Mouse (Mus musculus) kidney, embryonic 15.5 days (tissue): ENCODE results near the gene Adam17. TPM values are rescaled to one million over a fixed set of nuclear protein-coding genes. Genes with fewer than 3 reads are reported as not detected.
A peak's percentile ranks its signal among the peaks of the same experiment; 100 is the strongest.

Source experiments
- ATAC-seq: fragments of 200-750 bp; cut with Nextera tagmentation; replicated peaks from 2 replicates; pipeline ENCODE4 v1.8.0; 2017; ENCODE audit warnings: moderate TSS enrichment; ENCODE audit not compliant: low FRiP score
- H3K27ac ChIP-seq: fragments of 300-500 bp; sonication (generic); 2 replicates; pipeline ENCODE4 v1.5.1; 2015; ENCODE audit warnings: mild to moderate bottlenecking, inconsistent platforms
- H3K27me3 ChIP-seq: fragments of 300-500 bp; sonication (generic); 2 replicates; pipeline ENCODE4 v1.6.1; 2015; ENCODE audit warnings: inconsistent platforms
- H3K36me3 ChIP-seq: fragments of 300-500 bp; sonication (generic); 2 replicates; pipeline ENCODE4 v1.6.1; 2015; ENCODE audit warnings: inconsistent platforms
- H3K4me1 ChIP-seq: fragments of 300-500 bp; sonication (generic); 2 replicates; pipeline ENCODE4 v1.6.1; 2015; ENCODE audit warnings: inconsistent platforms
- H3K4me2 ChIP-seq: fragments of 300-500 bp; sonication (generic); 2 replicates; pipeline ENCODE4 v1.6.1; 2015; ENCODE audit warnings: moderate library complexity, mild to moderate bottlenecking, inconsistent platforms
- H3K4me3 ChIP-seq: fragments of 300-500 bp; sonication (generic); replicated peaks from 2 replicates; pipeline ENCODE4 v1.5.1; 2015; ENCODE audit warnings: mild to moderate bottlenecking, inconsistent platforms
- H3K9ac ChIP-seq: fragments of 300-500 bp; sonication (generic); 2 replicates; pipeline ENCODE4 v1.6.1; 2015; ENCODE audit warnings: mild to moderate bottlenecking, inconsistent platforms
- H3K9me3 ChIP-seq: fragments of 300-500 bp; sonication (generic); replicated peaks from 2 replicates; pipeline ENCODE4 v1.6.1; 2016; ENCODE audit warnings: inconsistent platforms
- WGBS: fragments of 180-500 bp; shearing (Covaris S2); methylation state at CpG from one replicate; pipeline ENCODE4 v1.1.7; 2015; ENCODE audit warnings: mixed read lengths; 5-methylcytosine and 5-hydroxymethylcytosine counted together
- polyA plus RNA-seq: library from polyadenylated mRNA; unstranded; fragments of >200 nt; fragmentation: Nextera tagmentation; extraction: Ambion mirVana; gene quantifications from 2 replicates; pipeline ENCODE4 v1.2.1, GENCODE M21; 2015

The Adam17 gene
- polyA plus RNA-seq, 1 experiment from 2014 or later = 44.9 TPM

GRCm38 (mm10) chr12:21321170-21321569, 52.3 kb downstream of the Adam17 start:
- 83% methylated on average over 9 of the region's 9 CpGs for WGBS
- H3K27me3 ChIP-seq = no peaks in the 10 kb centered on the region
- peaks cover 65% of the 10 kb centered on the region for H3K36me3 ChIP-seq
- H3K9ac ChIP-seq = no peak overlapping the region
- peaks cover 15% of the 10 kb centered on the region for H3K4me1 ChIP-seq
- no peak overlapping the region for H3K4me2 ChIP-seq
- no peak overlapping the region for H3K27ac ChIP-seq
- no peaks in the 10 kb centered on the region for H3K9me3 ChIP-seq
- H3K4me3 ChIP-seq = no peak overlapping the region
- ATAC-seq = no peak

GRCm38 (mm10) chr12:21320317-21320716, 53.1 kb downstream of the Adam17 start:
- no peak for ATAC-seq
- Histone ChIP-seq H3K36me3 (peaks cover 56% of the 10 kb centered on the region), H3K27ac (no peak overlapping the region)

GRCm38 (mm10) chr12:21318143-21318895, 55.1 kb downstream of the Adam17 start:
- H3K9ac ChIP-seq = no peak overlapping the region
- peaks cover 59% of the 10 kb centered on the region for H3K36me3 ChIP-seq
- H3K4me2 ChIP-seq = no peak overlapping the region
- H3K27me3 ChIP-seq = no peaks in the 10 kb centered on the region
- no peak overlapping the region for H3K4me3 ChIP-seq
- H3K4me1 ChIP-seq = peaks cover 18% of the 10 kb centered on the region
- no peak overlapping the region for H3K27ac ChIP-seq
- 69% methylated on average over 12 of the region's 12 CpGs for WGBS
- H3K9me3 ChIP-seq = no peaks in the 10 kb centered on the region
- no peak for ATAC-seq

More at GRCm38 (mm10) chr12:21320317-21320716, 53.1 kb downstream of the Adam17 start:
- Histone ChIP-seq H3K27me3 (no peaks in the 10 kb centered on the region), H3K9ac (no peak overlapping the region), H3K4me3 (no peak overlapping the region), H3K4me1 (peaks cover 18% of the 10 kb centered on the region), H3K4me2 (no peak overlapping the region), H3K9me3 (no peaks in the 10 kb centered on the region)
- 86% methylated on average over 4 of the region's 4 CpGs for WGBS

GRCm38 (mm10) chr12:21316869-21317265, 56.6 kb downstream of the Adam17 start:
- peak overlapping the region; percentile 79 for H3K9ac ChIP-seq

GRCm38 (mm10) chr12:21315923-21316868, 57.2 kb downstream of the Adam17 start, which contains the start of gene Iah1:
Iah1 (plus strand) TSS chr12:21316389.
- Histone ChIP-seq H3K36me3 (peaks cover 60% of the 10 kb centered on the region), H3K4me2 (peak within 1 kb of the TSS; percentile 64), H3K9ac (peak within 1 kb of the TSS; percentile 79), H3K4me1 (peaks cover 18% of the 10 kb centered on the region), H3K9me3 (no peaks in the 10 kb centered on the region), H3K27me3 (no peaks in the 10 kb centered on the region), H3K27ac (peak within 1 kb of the TSS; percentile 89), H3K4me3 (peak within 1 kb of the TSS; percentile 80)
- ATAC-seq = peak; percentile 95
- 2% methylated on average over 57 of the region's 59 CpGs for WGBS

More at GRCm38 (mm10) chr12:21316869-21317265, 56.6 kb downstream of the Adam17 start:
- H3K27me3 ChIP-seq = no peaks in the 10 kb centered on the region
- peak overlapping the region; percentile 89 for H3K27ac ChIP-seq
- peak overlapping the region; percentile 80 for H3K4me3 ChIP-seq
- H3K36me3 ChIP-seq = peaks cover 58% of the 10 kb centered on the region
- peak overlapping the region; percentile 64 for H3K4me2 ChIP-seq
- peaks cover 18% of the 10 kb centered on the region for H3K4me1 ChIP-seq
- ATAC-seq = no peak
- H3K9me3 ChIP-seq = no peaks in the 10 kb centered on the region
- WGBS = 38% methylated on average over 7 of the region's 7 CpGs

GRCm38 (mm10) chr12:21312201-21312600, 61.2 kb downstream of the Adam17 start:
- Histone ChIP-seq H3K4me3 (no peak overlapping the region), H3K27me3 (no peaks in the 10 kb centered on the region), H3K4me2 (no peak overlapping the region), H3K9me3 (no peaks in the 10 kb centered on the region), H3K27ac (no peak overlapping the region), H3K36me3 (peaks cover 80% of the 10 kb centered on the region), H3K9ac (no peak overlapping the region), H3K4me1 (peaks cover 7% of the 10 kb centered on the region)
- no peak for ATAC-seq
- 72% methylated on average over 5 of the region's 5 CpGs for WGBS

- Histone ChIP-seq H3K9ac (no peak overlapping the region), H3K4me3 (no peak overlapping the region), H3K4me2 (no peak overlapping the region), H3K27me3 (no peaks in the 10 kb centered on the region), H3K4me1 (no peaks in the 10 kb centered on the region), H3K27ac (no peak overlapping the region), H3K9me3 (no peaks in the 10 kb centered on the region), H3K36me3 (peaks cover 97% of the 10 kb centered on the region)
- WGBS = 69% methylated on average over 4 of the region's 4 CpGs
- no peak for ATAC-seq
These were observed 66.7 kb downstream of the Adam17 start for GRCm38 (mm10) chr12:21306721-21307120.

- no peak overlapping the region for H3K27ac ChIP-seq
- 93% methylated on average over 4 of the region's 4 CpGs for WGBS
- no peak overlapping the region for H3K4me3 ChIP-seq
- no peak overlapping the region for H3K4me2 ChIP-seq
- H3K9me3 ChIP-seq = no peaks in the 10 kb centered on the region
- no peaks in the 10 kb centered on the region for H3K27me3 ChIP-seq
- H3K9ac ChIP-seq = no peak overlapping the region
- no peak for ATAC-seq
- H3K36me3 ChIP-seq = peaks cover 97% of the 10 kb centered on the region
- no peaks in the 10 kb centered on the region for H3K4me1 ChIP-seq
These were observed 67.7 kb downstream of the Adam17 start for GRCm38 (mm10) chr12:21305741-21306140.

GRCm38 (mm10) chr12:21302361-21302783, 71.1 kb downstream of the Adam17 start:
- 82% methylated on average over 5 of the region's 5 CpGs for WGBS
- Histone ChIP-seq H3K36me3 (peaks cover 96% of the 10 kb centered on the region), H3K27ac (peak overlapping the region; percentile 52)

GRCm38 (mm10) chr12:21301932-21302331, 71.5 kb downstream of the Adam17 start:
- WGBS = 81% methylated on average over 8 of the region's 8 CpGs
- peak; percentile 80 for ATAC-seq
- Histone ChIP-seq H3K9ac (no peak overlapping the region), H3K9me3 (no peaks in the 10 kb centered on the region), H3K27ac (peak overlapping the region; percentile 52), H3K36me3 (peaks cover 96% of the 10 kb centered on the region), H3K4me2 (no peak overlapping the region), H3K4me3 (no peak overlapping the region), H3K27me3 (no peaks in the 10 kb centered on the region), H3K4me1 (no peaks in the 10 kb centered on the region)

More at GRCm38 (mm10) chr12:21302361-21302783, 71.1 kb downstream of the Adam17 start:
- no peak overlapping the region for H3K9ac ChIP-seq
- ATAC-seq = peak; percentile 82
- no peak overlapping the region for H3K4me2 ChIP-seq
- no peaks in the 10 kb centered on the region for H3K4me1 ChIP-seq
- no peaks in the 10 kb centered on the region for H3K27me3 ChIP-seq
- no peak overlapping the region for H3K4me3 ChIP-seq
- H3K9me3 ChIP-seq = no peaks in the 10 kb centered on the region

- Histone ChIP-seq H3K27me3 (no peaks in the 10 kb centered on the region), H3K36me3 (peaks cover 96% of the 10 kb centered on the region), H3K4me1 (no peaks in the 10 kb centered on the region), H3K4me3 (no peak overlapping the region), H3K9ac (no peak overlapping the region), H3K27ac (peak overlapping the region; percentile 24; the same call in 1 of the 2 replicates), H3K4me2 (no peak overlapping the region), H3K9me3 (no peaks in the 10 kb centered on the region)
- WGBS = 83% methylated on average over 7 of the region's 7 CpGs
- no peak for ATAC-seq
These were observed 72.1 kb downstream of the Adam17 start for GRCm38 (mm10) chr12:21301324-21301723.

- ATAC-seq = no peak
- H3K27ac ChIP-seq = no peak overlapping the region
- peaks cover 98% of the 10 kb centered on the region for H3K36me3 ChIP-seq
- WGBS = 95% methylated on average over 11 of the region's 11 CpGs
- no peak overlapping the region for H3K4me3 ChIP-seq
- no peak overlapping the region for H3K4me2 ChIP-seq
- no peaks in the 10 kb centered on the region for H3K9me3 ChIP-seq
- no peak overlapping the region for H3K9ac ChIP-seq
- no peaks in the 10 kb centered on the region for H3K4me1 ChIP-seq
- H3K27me3 ChIP-seq = no peaks in the 10 kb centered on the region
These were observed 74.6 kb downstream of the Adam17 start for GRCm38 (mm10) chr12:21298856-21299255.
